Mouse (Mus musculus) thymus, postnatal 10 days (tissue): ENCODE data around the gene Cct4.

ENCODE experiments used
- DNase-seq, 2 experiments: peaks; one replicate each; pipeline ENCODE4 v3.0.0; 2021; ENCODE audit warnings: low spot score in 2 of 2

The Cct4 gene

DNA sequence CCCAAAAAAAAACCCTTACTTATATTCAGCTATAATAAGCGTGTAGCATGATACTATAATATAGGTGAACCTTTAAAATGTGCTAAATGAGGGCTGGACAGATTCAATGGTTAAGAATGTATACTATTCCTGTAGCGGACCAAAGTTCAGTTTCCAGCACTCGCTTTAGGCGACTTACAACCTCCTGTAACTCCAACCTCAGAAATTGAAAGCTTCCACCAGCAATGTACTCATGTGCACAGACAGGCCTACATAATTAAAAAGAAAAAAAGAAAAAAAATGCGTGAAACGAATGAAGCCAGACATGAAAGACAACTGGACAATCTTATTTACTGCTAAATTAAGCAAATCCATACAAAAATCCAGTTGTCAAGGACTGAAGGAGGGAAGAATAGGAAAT, 7.5 kb upstream of the Cct4 start:
- no peak for DNase-seq

DNA sequence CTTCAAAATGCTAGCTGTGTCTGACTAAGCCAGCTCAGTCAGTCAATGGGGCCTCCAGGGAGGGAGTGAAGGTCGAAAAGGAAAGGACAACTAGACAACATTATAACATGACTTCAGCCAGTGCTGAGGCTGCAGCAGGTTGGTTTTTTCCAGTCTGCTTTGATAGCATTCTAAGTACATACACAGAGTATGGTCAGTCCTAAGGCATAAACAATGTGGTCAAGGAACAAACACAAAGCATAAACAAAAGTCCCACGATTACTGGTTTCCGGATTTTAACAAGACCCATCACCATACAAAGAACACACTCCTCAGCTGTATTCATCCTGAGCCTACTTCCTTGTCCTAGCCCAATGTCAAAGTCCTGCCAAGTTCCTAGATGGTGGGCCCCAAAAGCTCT, 4.8 kb upstream of the Cct4 start:
- DNase-seq: no peak

DNA sequence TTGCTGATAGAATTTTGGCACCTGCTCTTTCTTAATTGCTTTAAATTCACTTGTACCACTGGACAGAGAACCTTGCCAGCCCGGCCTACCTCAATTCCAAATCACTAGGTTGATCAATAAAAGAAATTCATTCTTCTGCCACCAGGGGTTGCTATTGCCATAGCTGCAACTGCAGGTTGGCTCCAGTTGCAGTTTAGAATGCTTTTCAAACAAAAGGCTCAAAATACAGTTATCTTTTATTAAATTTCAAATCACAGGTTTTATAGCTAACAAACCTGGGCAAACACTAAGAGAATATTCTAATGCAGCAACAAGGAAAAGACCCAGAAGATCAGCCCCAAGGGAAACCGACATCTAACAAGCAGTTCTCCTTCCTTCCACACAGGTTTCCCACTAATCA, 3.0 kb upstream of the Cct4 start:
- peak in 1 of 2 experiments; percentile 75 for DNase-seq

DNA sequence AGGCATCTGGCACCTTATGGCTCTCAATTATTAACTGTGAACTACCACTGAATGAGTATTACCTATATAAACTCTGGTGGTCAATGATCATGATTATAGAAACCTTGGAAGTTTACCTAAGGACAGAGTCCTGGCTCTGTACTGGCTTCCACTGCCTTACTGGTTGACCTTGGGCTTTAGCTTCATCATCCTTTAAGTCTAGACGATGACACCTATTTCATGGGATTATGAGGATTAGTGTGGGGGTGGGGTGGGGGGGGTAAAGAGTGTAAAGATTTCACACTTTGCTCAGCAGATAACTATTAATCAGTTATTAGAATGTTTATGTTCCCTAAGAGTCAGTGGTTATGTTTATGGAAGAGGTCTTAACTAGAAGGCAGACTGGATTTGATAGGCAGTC, 533 bp upstream of the Cct4 start:
- no peak for DNase-seq

DNA sequence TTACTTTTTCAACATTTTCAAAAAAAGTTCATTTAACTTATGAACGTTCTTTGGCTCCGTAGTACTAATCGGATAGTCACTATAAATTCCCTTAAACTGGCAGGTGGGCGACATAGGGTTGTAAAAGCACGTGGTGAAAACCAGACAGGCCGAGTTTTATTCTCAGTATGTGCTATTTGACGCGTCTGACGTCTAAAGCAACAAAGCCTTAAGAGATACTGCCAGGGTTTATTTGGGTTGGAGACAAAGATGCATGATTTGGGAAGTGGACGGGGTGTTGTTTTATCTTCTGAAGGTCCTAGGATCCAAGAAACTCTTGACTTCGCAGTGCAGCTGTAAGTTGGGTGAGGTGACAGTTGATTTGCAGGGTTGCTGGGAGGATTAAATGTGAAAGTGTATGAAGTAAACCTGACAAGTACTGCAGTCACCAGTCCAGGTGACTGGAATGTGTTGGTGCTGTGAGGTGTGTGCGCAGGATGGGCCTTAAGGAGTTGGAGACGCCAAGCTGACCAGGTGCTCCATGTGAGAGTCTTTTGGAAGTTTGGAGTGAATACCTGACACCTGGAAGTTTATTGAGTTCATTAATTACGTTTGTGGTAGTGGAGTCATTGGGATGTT, 1.0 kb downstream of the Cct4 start:
- no peak for DNase-seq

DNA sequence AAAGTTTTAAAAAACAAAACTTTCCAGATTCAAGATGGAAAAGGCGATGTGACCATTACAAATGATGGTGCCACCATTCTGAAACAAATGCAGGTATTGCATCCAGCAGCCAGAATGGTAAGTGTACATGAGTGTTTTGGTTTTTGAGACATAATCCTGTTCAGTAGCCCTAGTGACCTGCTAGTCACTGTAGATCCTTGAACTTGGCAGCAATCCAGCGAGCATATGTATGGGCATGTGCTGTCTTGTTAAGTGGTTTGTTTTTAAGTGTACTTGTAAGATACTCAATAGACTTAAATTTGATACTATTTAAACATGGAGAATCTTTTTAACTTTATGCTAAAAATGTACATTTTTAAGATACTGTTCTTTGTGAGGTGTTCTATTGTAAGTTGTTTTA, 4.0 kb downstream of the Cct4 start:
- no peak for DNase-seq

DNA sequence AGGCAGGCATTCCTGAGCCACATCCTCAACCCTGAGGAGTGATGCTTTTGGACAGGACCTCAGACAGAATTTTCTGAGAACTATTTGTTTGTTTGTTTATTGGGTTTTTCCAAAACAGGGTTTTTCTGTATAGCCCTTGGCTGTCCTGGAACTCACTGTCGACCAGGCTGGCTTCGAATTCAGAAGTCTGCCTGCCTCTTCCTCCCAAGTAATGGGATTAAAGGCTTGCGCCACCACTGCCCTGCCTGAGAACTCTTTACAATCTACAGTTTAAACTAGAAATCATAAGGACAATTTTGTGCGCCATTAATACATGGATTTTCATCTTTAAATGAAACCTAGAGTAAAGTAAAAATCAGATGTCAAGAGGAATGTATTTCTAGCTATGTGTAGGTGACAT, 5.1 kb downstream of the Cct4 start:
- DNase-seq: no peak

DNA sequence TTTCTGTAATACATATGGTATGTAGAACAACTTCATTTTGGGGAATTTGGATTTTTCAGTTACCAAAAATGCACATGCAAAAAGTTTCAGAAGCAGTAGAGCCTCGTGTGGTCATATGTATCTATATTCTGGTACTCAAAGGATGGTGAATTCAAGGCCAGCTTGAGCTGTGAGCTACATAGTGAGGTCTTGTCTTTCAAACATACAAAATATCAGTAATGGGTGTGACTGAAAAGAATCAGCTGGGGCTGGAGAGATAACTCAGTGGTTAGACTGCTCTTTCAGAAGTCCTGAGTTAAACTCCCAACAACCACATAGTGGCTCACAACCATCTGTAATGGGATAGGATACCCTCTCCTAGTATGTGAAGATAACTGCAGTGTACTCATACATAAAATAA, 8.0 kb downstream of the Cct4 start:
- no peak for DNase-seq

DNA sequence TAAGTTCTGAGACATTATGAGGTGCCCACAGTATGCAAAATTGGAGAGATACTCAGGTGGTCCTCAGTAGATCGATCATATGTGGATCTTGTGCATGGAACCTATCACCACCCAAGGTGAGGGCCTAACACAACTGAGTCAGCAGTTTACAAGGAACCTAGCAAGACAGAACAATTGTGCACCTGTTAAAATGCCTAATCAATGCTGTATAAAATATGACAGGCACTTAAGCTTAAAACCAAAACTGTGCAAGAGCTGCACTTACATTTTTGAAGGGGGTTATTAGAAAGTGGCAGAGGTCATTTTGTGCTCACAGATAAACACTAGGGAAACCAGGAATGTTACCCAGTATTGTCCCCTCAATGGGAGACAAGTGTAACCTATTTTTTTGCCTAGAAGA, 15.0 kb downstream of the Cct4 start:
- DNase-seq: no peak

DNA sequence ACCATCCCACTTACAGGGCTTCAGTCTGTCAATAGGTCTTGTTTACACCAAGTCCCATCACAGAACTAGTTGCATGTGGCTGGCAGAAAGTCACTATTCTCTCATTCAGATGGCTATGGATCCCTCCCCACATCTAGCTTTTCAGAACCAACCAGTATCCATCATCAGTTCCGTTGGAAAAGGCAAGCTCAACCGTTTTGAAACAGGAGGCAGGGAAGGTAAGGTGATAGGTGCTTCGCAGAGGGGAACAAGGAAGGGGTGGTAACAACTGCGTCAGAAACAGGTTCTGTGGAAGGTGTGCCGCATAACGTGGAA, 16.8 kb downstream of the Cct4 start:
- DNase-seq: no peak

DNA sequence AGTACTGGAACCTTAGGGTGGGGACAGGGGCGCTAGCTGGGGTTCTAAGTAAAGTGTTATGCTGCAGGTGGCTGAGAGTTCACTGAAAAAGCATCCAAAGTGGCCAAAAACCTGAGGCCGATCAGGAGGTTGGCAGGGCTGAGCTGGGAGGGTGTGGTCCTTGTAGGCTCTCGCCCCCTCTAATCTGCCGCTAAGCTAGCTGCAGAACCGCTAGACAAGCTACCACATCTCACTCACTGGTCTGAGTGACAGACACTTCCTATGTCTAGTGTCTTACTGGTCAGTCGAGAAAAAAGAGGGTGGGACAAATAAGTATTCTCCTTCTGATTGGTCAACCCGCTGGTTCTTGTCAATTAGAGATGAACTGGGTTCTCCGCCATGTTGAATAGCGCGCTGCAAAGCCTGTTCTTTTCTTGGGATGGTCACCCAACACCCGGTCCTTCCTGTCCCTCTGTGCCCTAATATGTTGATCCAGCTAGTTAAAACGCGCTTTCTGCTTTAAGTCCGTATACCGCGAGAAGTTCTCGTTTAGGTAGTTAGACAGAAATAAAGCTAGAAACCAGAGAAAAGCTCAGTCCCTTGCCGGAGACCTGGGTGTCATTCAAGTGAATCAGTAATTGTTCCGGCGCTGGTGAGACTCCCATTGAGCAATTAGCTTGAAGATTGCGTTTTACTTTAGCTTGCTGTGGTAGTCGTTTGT, 17.3 kb downstream of the Cct4 start, which contains the start of gene Fam161a:
Gene Fam161a, plus strand, starts transcription at position 51 of the 700 bp plus-strand sequence.
- peak; percentile 11 to 23 for DNase-seq

DNA sequence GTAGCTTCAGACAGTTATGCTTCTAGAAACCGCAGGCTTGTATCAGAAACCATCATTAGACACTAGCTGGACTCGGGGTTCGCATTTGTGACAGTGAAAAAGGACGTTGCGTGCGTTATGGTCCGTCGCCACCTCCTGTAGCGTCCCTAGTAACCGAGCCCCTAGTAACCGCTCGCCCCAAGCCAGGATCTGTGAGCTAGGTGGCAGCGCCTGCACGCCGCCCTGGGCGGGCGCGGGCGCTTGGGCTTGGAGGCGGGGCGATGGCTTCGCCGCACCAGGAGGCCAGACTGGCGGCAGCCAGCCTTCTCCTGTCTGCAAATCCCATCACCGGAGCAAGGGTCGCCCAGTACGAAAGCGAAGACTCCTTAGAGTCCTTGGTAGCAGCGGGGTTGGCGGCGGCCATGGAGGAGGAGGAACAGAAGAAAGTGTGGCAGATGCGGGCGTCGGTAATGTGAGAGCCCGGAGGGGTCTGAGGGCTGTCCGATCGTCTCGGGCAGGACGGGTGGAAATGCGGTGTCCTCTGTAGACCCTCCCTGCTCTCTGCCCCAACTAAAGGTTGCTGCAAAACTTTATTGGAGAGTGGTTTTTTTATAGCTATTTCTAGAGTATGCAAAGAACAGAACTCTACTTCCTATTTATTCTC, 18.0 kb downstream of the Cct4 start:
- DNase-seq: peak; percentile 41 to 53

DNA sequence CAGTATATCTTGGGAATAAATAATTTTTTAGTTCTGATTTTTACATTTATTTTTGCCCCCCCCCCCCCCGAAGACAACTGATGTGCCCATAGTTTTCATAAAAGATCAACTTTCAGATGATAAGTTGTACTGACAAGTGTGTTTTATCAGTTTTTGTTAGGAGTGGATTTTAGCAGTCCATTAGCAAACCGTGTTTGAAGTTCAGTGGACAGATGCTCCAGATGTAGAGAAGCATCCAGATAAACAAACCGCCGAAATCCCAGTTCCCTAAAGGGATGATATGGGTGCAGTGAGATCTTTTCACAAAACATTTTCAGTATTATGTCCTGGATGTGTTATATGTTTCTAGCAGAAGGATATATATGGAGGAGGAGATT, 18.5 kb downstream of the Cct4 start:
- no peak for DNase-seq

DNA sequence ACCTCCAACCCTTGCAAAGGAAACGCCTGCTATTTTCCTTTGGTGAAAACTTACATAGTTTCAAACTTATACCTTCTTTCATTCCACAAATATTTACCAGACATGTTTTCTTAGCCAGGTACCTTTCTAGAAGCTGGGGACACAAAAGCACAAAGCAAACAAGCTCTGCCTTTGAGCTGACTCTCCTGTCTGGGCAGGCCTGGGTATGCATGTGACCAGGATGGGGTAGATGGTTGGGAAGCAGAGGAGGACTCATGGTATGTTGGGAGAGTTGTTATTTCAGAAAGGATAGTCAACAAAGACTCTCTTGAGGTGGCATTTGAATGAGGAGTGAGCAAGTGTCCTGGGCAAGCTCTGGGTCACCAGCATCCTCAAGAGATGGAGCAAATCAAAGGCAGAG, 22.8 kb downstream of the Cct4 start:
- DNase-seq: no peak

DNA sequence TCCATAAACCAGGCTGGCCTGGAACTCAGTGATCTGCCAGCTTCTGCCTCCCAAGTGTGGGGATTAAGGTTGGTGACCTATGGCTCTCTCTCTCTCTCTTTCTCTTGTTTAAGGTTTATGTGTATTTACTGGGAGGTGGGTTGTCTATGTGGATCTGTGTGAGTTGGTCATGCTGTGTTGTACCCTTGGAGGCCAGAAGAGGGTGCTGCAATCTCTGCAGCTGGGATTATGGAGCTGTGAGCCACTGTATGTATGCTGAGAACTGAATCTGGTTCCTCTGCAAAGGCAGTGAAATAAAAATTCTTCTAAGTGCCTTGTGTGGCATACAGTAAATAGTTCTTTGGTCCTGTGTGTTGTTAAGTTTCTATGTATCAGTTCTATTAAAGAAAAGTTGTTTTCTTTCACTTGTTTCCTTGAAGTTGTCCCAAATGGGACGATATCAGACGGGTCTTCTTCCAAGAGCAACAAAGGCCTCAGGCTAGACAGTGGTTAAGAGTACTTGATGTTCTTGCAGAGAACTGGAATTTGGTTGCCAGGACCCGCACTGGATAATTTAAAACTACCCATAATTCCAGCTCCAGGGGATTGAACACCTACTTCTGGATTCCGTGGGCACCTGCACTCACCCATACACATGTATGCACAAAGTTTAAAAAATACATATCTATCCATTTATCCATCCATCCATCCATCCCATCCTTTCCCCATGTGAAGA, 23.4 kb downstream of the Cct4 start:
- no peak for DNase-seq

DNA sequence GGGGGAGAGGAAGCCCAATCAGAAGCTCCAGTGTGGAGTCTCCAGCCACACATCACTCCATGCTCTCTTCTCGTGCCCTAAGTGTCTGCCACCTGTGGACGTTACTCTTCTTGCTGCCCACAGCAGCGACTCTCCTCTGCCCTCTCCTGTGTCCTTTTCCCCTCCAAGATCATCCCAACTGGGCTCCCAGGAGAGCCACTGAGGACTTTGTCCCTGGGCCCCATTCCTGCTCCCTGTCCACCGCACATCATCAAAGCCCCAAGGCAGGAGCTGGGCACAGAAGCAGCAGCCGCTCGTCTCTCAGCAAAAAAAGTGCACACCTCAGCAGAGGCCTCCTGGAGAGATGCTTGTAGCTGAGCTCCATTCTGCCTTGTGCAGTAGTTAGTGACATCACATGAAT, 24.7 kb downstream of the Cct4 start:
- DNase-seq: no peak

DNA sequence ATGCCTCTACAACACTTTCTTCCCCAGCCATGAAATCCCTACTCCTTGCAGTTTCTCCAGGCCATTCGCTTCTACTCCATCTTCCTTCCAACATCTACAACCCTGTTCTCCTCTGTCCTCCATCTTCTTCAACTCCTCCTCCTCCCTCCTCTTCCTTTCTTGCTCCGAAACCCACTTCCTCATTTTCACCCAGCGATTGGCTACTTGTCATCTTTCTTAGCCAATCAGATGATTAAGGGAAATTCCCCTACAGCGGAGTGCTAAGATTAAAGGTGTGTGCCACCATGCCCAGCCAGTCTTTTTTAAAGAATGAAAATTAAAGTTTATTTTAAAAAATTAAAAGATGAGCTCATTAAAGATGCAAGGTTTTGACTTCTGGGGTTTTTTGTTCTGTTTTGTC, 27.6 kb downstream of the Cct4 start:
- DNase-seq: no peak

DNA sequence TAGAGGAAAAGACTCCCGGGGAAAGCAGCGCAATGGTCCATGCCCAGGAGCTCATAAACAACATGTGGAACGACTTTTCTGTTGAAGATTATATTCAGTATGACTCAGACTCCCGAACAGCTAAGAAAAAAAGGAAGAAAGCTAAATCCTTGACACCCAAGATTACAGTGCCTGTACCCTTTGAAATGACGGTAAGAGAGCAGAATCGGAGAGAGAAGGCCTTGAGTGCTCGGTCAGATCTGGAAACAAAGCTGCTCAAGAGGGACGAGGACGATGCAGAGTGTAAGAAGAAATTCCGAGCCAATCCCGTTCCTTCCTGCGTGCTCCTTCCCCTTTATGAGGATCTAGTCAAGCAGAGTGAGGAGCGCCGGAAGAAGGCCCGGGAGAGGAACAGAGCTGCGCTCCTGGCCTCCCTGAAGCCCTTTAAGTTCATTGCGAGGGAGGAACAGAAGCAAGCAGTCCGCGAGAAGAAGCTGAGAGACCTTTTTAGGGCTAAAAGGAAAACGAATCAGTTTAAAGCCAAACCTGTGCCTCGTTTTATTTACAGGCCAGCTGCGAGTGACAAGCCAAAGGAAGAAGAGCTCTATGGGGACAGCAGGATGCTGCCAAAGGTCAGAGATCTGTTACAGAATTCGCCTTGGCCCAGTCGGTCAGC, 29.9 kb downstream of the Cct4 start:
- DNase-seq: no peak

DNA sequence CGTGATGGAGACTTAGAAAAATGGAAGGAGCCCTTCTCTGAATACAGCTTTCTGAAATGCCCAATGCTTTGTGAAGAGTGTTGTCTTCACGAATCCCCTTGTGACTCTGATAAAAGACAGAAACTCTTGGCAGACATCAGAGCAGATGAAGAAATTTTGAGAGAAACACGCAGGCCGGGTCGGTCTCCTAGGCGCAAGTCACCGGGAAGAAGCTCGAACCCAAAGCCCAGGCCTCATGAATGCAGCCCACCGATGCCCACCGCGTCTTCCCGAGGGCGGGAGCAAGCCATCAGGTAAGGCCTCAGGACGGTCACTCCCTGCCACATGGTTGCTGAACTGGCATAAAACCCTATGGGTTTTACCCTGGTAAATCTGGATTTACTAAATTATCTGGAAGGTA, 30.5 kb downstream of the Cct4 start:
- DNase-seq: no peak

DNA sequence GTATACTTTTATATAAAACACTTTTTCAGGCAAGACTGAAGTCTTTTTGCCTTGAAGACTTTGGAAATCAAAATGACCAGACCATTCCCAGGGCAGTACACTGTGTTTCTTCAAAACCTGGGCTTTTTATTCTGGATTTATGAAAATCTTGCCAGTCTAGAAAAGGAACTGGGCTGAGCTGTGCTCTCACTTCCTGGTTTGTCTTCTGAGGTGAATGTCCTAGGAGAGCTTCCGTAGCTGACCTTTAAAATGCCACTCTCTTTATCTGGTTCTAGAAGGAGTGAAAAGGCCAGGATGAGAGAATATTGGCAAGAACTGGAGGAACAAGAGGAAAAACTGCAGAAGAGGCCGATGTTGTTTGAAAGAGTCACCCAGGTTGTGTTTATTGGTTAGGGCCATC, 32.8 kb downstream of the Cct4 start:
- no peak for DNase-seq

DNA sequence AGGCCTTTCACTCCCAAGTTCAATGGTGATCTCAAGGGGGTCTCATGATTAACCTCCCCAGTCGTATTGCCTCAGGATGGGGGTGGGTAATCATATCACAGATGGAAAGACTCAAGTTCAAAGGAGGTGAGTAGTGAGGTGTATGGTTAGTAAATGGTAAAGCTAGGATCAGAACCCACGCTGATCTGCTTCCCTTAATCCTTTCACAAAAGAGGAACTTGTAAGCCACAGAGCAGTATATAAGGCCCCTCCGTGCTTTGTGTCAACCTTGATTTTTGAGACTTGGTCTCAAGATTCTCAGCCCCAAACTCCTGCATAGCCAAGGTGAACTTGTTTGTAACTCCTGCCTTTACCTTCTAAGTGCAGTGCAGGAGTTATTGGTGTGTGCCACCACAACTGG, 33.9 kb downstream of the Cct4 start:
- DNase-seq: no peak

DNA sequence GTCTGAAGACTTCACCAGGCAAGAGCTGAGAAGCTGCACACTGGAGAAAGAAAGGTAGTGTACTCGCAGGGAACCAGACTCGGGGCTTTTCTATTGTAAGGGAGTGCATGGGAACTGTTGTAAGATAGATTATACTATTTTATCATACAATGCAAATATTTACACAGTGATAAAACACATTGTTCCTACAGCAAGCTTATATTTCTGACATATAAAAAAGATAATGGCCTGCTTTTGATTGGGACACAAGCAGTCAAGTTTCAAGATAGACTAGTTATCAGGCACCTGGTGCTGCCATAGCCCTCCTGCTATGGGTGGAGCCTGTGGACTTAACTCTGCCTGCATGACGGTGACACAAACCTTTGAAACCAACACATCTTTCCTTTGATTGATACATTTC, 38.6 kb downstream of the Cct4 start:
- no peak for DNase-seq
